Mouse (Mus musculus): ENCODE measurements around the gene Itgav.
"Not testable (repeated sequence)": the region's sequence is repeated elsewhere in the genome, so short reads cannot be mapped to it uniquely, and the experiment has no call there.

Gene Itgav

DNA sequence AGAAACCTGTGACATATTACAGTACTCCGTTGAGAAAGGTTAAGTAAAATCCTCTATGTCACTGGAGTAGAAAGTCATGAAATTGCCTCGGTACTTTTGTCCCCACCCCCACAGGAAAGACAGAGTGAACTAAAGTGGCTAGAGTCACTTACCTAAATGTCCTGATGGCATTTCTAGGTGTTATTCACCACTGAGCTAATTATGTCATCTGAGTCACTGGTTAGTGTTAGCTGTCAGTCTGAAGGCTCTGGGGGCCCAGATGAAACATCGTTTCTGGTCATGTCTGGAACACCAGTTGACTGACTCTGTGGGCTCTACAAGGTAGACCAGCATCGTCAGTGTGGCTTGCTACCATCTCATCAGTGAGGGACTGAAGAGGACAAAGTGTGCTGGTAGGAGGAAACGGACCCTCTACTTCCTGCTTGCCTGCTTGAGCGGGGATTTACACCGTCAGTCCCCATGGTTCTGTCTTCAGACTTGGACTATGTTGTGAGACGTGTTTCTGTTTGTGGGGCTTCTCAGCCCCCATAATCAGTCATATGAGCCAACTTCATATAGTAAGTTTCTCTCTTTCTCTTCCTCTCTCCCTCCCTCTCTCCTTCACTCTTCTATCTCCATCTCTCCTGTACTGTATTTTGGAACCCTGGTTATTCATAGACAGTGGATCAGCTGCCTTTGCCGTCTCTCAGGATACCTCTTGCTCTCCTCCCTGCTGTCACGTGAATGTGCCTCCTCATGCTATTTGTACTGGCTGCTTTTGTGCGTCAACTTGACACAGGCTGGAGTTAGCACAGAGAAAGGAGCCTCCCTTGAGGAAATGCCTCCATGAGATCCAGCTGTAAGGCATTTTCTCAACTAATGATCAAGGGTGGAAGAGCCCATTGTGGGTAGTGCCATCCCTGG is 28.6 kb upstream of the Itgav start:
- no peaks in the 10 kb centered on the region for H3K36me3 ChIP-seq (ENCODE audit: control insufficient read depth, insufficient read depth, low read length, poor library complexity, severe bottlenecking)
- H3K27me3 ChIP-seq (ENCODE audit: control insufficient read depth, insufficient read depth, low read length, poor library complexity, severe bottlenecking) = no peaks in the 10 kb centered on the region; the same call in 1 of the 2 replicates
- no peak for DNase-seq (ENCODE audit: low read depth, low spot score)

DNA sequence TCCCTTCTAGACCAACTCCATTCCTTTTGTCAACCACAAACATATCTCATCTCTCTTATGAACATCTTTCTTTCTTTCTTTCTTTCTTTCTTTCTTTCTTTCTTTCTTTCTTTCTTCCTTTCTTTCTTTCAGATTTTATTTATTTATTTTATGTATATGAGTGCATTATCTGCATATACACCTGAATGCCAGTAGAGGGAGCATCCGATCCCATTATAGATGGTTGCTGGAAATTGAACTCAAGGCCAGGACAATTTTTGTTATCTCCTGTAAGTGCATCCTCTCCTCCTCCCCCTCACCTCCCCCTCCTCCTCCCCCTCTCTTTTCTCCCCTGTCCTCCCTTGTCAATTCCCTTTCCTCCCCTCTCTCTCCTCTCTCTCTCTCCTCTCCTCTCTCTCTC is 25.7 kb upstream of the Itgav start:
- Histone ChIP-seq H3K27me3 (ENCODE audit: control insufficient read depth, insufficient read depth, low read length, poor library complexity, severe bottlenecking) (no peaks in the 10 kb centered on the region; the same call in 1 of the 2 replicates), H3K36me3 (ENCODE audit: control insufficient read depth, insufficient read depth, low read length, poor library complexity, severe bottlenecking) (no peaks in the 10 kb centered on the region)
- DNase-seq (ENCODE audit: low read depth, low spot score) = peak; percentile 56

DNA sequence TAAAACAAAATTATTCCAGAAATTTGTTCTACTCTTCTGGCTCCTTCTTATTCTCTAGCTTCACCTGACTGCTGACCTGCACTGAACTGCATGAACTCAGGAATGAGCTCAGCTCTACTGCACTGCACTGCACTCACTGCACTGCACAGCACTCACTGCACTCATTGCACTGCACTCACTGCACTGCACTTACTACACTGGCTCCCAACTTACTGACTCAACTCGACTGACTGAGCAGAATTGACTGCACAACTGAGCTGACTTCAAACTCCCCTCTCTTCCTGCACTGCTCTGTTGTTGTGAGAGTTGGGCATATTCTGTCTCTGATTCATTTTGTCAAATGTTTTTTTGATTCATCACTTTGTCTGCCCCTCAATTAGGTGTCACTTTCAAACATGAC is 24.9 kb upstream of the Itgav start:
- Histone ChIP-seq H3K36me3 (ENCODE audit: control insufficient read depth, insufficient read depth, low read length, poor library complexity, severe bottlenecking) (no peaks in the 10 kb centered on the region), H3K27me3 (ENCODE audit: control insufficient read depth, insufficient read depth, low read length, poor library complexity, severe bottlenecking) (no peaks in the 10 kb centered on the region; the same call in 1 of the 2 replicates)
- DNase-seq (ENCODE audit: low read depth, low spot score) = no peak

DNA sequence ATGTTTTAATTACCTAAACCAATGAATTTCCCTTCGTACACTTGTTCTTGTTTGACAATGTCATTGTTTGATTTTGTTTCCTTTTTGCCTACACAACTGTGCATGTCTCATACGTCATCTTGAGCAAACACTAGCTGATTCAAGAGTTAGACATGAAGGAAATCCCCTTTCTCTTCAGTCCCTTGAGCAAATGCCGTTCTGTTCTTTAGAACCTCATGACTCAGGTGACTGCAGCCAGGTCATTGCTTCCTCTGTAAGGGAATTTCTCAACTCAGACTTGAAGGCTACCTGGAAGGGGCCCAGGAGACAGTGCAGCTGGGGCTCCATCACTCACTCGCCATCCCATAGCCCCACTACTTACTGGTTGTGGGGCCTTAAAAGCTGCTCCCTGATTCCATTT is 23.5 kb upstream of the Itgav start:
- peak; percentile 49 for DNase-seq (ENCODE audit: low read depth, low spot score)
- no peaks in the 10 kb centered on the region for H3K27me3 ChIP-seq (ENCODE audit: control insufficient read depth, insufficient read depth, low read length, poor library complexity, severe bottlenecking)
- H3K36me3 ChIP-seq (ENCODE audit: control insufficient read depth, insufficient read depth, low read length, poor library complexity, severe bottlenecking) = no peaks in the 10 kb centered on the region

DNA sequence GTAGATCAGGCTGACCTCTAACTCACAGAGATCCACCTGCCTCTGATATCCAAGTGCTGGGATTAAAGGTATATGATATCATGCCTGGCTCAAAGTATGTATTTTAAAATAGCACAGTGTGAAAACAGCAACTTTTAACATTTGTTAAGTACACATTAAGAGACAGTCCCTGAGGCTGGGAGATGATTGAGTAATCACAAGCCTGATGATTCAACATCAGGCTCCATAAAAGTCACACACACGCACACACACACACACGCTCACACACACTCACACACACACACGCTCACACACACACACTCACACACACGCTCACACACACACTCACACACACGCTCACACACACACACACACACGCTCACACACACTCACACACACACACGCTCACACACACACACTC is 21.8 kb upstream of the Itgav start:
- no peaks in the 10 kb centered on the region for H3K27me3 ChIP-seq (ENCODE audit: control insufficient read depth, insufficient read depth, low read length, poor library complexity, severe bottlenecking)
- H3K36me3 ChIP-seq (ENCODE audit: control insufficient read depth, insufficient read depth, low read length, poor library complexity, severe bottlenecking) = no peaks in the 10 kb centered on the region
- no peak for DNase-seq (ENCODE audit: low read depth, low spot score)

DNA sequence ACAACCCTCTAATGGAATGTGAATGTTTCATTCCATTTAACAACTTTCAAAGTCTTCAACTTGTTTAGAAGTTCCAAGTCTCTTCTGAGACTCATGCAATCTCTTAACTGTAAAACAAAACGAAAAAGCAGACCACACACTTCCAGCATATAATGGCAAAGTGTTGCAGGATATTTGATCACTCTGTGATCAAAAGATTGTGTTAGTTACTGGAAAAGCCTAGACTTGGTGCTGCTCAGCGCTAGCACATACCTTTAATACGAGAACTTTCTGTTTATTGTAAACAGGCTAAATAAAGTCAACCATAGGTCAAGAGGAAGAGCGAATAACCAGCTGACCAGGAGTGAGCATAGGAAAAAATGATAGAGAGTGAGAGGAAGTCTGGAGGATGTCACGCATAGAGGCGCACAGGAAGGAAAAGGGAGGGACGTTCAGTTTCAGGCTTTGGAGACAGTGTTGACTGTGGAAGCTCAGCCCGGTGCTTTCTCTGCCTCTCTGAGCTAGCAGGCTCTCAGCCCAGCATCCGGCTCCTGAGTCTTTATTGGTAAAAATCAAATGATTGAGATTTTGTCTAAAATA is 18.5 kb upstream of the Itgav start:
- DNase-seq (ENCODE audit: low read depth, low spot score) = no peak
- no peaks in the 10 kb centered on the region for H3K36me3 ChIP-seq (ENCODE audit: control insufficient read depth, insufficient read depth, low read length, poor library complexity, severe bottlenecking)
- no peaks in the 10 kb centered on the region for H3K27me3 ChIP-seq (ENCODE audit: control insufficient read depth, insufficient read depth, low read length, poor library complexity, severe bottlenecking)

DNA sequence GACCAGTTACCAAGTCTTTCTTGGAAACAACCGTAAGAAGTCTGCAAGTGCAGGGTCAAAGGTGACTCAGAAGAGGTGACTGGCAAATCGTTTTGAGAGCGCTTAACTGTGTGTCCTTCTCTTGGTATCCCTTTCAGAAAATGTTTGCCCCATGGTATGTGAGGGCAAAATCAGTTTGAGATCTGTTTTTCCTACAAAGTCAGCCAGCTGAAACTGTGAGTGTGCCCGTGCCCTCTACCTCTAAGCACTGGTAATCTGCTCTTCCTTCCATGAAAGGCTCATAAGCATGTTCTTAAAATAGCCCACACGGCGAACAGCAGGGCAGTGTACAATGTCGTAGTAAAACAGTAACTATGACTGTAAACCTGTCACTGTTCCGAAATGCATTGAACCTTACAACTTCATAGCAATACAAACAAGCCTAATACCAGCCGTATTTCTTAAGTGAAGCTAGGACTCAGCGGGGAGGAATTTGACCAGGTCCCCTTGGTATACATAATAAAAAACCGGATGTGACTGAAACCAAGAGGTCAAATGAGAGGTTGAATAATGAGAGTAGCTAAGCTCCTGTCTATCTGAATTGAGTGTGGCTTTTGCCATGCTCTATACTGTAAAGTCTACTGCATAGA is 14.2 kb upstream of the Itgav start:
- Histone ChIP-seq H3K36me3 (ENCODE audit: control insufficient read depth, insufficient read depth, low read length, poor library complexity, severe bottlenecking) (no peaks in the 10 kb centered on the region), H3K27me3 (ENCODE audit: control insufficient read depth, insufficient read depth, low read length, poor library complexity, severe bottlenecking) (no peaks in the 10 kb centered on the region)
- no peak for DNase-seq (ENCODE audit: low read depth, low spot score)

DNA sequence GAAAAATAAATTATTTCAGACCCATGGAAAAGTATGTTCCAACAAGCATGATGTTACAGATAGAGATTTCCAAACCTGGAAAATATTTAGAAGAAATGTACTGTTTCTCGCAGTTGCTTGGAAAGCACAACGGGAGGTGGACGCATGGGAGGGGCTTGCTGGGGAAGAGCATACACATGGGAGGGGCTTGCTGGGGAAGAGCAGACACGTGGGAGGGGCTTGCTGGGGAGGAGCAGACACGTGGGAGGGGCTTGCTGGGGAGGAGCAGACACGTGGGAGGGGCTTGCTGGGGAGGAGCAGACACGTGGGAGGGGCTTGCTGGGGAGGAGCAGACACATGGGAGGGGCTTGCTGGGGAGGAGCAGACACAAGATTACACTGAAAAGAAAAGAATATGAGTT is 10.9 kb upstream of the Itgav start:
- not testable (repeated sequence) for H3K27me3 ChIP-seq (ENCODE audit: control insufficient read depth, insufficient read depth, low read length, poor library complexity, severe bottlenecking); DNase-seq (ENCODE audit: low read depth, low spot score); H3K36me3 ChIP-seq (ENCODE audit: control insufficient read depth, insufficient read depth, low read length, poor library complexity, severe bottlenecking)

DNA sequence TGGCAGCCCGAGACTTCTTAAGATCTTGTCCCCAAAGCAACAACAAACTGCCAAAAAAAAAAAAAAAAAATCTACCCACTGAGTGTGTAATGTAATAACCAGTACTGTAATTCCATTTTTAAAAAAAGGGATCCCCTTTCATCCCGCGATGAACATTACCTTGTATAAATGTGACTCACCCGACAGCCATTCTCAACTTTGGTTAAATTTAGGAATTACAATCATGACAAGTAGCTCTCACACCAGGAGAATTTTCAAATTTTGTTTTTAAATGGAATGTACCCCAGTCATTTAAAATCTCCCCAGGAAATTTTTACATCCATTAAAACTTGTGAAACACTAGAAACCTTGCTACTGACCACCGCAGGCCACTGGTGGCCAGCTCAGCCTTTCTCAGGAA is 10.3 kb upstream of the Itgav start:
- H3K27me3 ChIP-seq (ENCODE audit: control insufficient read depth, insufficient read depth, low read length, poor library complexity, severe bottlenecking) = no peaks in the 10 kb centered on the region
- no peaks in the 10 kb centered on the region for H3K36me3 ChIP-seq (ENCODE audit: control insufficient read depth, insufficient read depth, low read length, poor library complexity, severe bottlenecking)
- no peak for DNase-seq (ENCODE audit: low read depth, low spot score)

DNA sequence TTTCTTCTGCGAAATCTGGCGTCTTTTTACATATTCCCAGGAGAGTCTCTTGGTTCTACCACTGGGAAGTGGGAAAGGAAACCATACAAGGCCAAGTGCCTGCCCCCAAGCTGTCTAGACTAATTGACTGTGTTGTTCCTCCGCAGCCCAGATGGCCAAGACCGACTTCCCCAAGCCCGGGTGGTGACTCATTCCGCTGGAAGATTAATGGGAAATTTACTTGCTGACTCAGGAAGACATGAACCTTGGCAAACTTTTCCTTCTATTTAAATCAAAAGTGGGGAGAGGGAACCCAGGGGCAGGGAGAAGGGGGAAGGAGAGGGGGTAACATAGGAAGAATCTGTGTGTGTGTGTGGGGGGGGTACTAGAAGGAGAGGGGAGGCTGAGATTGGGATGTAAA is 9.4 kb upstream of the Itgav start:
- DNase-seq (ENCODE audit: low read depth, low spot score) = no peak
- no peaks in the 10 kb centered on the region for H3K36me3 ChIP-seq (ENCODE audit: control insufficient read depth, insufficient read depth, low read length, poor library complexity, severe bottlenecking)
- no peaks in the 10 kb centered on the region for H3K27me3 ChIP-seq (ENCODE audit: control insufficient read depth, insufficient read depth, low read length, poor library complexity, severe bottlenecking)

DNA sequence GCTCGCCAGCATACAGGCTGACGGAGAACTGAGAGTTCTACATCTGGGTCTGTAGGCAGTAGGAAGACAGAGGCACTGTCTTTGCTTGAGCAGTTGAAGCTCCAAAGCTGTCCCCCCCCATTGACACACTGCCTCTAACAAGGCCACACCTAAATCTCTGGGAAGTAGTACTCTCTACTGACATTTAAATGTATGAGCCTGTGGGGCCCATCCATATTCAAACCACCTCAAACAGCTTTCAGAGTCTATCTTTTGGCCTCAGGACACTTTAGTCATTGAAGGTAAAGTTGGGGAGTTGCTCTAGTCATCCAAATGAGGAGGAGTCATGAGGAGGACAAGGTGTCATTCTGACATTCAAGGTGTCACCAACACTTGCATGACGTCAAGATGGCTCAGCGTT is 5.9 kb upstream of the Itgav start:
- no peak for DNase-seq (ENCODE audit: low read depth, low spot score)
- H3K27me3 ChIP-seq (ENCODE audit: control insufficient read depth, insufficient read depth, low read length, poor library complexity, severe bottlenecking) = no peaks in the 10 kb centered on the region
- no peaks in the 10 kb centered on the region for H3K36me3 ChIP-seq (ENCODE audit: control insufficient read depth, insufficient read depth, low read length, poor library complexity, severe bottlenecking)

DNA sequence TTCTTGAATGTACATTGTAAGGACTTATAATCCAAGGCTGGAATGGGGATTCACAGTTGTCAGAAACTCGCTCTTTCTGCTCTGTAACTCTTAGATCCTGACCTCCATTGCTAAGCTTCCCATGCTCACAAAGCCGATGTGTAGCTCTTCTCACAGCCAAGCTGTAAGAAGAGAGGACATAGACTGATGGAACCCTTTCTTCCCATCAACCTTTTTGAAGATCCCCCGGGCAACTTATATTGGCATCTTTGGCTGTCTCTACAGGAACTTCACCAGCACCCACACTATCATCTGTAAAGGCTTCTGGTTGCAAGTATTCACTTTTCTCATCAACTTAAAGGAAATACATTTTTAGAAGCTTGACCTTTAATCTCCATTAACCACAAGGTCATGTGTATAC is 2.6 kb upstream of the Itgav start:
- Histone ChIP-seq H3K36me3 (ENCODE audit: control insufficient read depth, insufficient read depth, low read length, poor library complexity, severe bottlenecking) (no peaks in the 10 kb centered on the region), H3K27me3 (ENCODE audit: control insufficient read depth, insufficient read depth, low read length, poor library complexity, severe bottlenecking) (no peaks in the 10 kb centered on the region)
- no peak for DNase-seq (ENCODE audit: low read depth, low spot score)

DNA sequence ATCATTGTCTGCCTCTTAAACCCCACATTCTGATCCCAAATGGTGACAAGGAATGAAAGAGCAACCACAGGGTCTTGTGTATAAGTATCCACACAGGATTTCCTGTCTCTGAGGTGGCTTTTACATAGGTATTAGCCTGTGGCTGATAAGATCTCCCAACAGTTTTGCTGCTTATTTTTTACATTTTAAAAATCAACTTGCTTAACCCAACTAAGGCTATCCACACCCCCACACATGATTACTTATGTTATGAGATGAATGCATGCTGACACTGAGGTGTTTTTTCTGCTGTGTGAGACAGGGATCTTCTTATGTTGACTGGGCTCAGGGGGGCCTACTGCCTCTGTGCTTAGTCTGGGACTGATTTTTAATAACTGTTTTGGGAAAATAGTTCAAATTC is 1.3 kb upstream of the Itgav start:
- no peak for DNase-seq (ENCODE audit: low read depth, low spot score)
- no peaks in the 10 kb centered on the region for H3K27me3 ChIP-seq (ENCODE audit: control insufficient read depth, insufficient read depth, low read length, poor library complexity, severe bottlenecking)

DNA sequence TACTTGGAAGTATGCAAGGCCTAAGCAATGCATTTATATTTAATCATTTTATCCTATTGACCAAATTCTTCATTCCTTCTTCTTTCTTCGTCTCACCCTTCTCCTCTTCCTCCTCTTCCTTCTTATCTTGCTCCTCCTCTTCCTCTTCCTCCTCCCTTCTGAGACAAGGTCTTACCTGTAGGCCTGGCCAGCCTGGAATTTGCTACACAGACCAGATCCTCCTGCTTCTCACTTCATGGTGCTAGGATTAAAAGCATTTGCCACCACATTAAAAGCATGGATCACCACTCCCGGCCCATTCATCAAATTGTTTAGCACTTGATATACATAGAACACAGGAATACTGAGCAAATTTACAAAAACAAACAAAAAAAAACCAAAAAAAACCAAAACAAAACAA is 851 bp upstream of the Itgav start:
- DNase-seq (ENCODE audit: low read depth, low spot score) = no peak
- H3K36me3 ChIP-seq (ENCODE audit: control insufficient read depth, insufficient read depth, low read length, poor library complexity, severe bottlenecking) = no peaks in the 10 kb centered on the region
- H3K27me3 ChIP-seq (ENCODE audit: control insufficient read depth, insufficient read depth, low read length, poor library complexity, severe bottlenecking) = no peaks in the 10 kb centered on the region

More for the DNA sequence above, 1.3 kb upstream of the Itgav start:
- no peaks in the 10 kb centered on the region for H3K36me3 ChIP-seq (ENCODE audit: control insufficient read depth, insufficient read depth, low read length, poor library complexity, severe bottlenecking)
